Mouse (Mus musculus) thymus, postnatal 0 days (tissue): ENCODE results near the gene Spdye4c. TPM values are rescaled to one million over a fixed set of nuclear protein-coding genes. Genes with fewer than 3 reads are reported as not detected.

Source experiments
- DNase-seq: peaks from one replicate; pipeline ENCODE4 v3.0.0-alpha.2; 2015; ENCODE audit warnings: low spot score
- polyA plus RNA-seq: library from polyadenylated mRNA; unstranded; fragments of >200 nt; fragmentation: Nextera tagmentation; extraction: Ambion mirVana; gene quantifications from 2 replicates; pipeline ENCODE4 v1.2.1, GENCODE M21; 2015

Spdye4c gene
- polyA plus RNA-seq: not detected in 2 replicates

DNA sequence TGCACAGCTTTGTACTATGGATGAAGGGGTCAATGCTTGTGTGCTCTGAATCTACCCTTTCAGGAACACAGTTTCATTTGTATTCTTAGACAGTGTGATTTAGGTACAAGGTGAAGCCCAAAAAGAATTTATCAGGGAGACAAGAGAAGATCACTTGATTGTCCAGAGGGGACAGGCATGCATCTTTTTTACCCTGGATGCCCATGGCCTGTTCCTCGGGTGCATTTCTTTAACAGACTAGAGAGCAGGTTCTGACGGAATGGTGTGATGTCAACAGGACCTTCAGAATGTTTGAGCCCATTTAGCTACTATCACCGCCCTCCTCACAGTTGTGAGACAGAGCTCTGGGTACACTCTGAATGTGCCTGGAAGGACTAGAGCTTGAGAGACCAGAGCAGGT, at the start of gene Spdye4c:
Gene Spdye4c (plus strand): TSS at position 301 of the 400 bp plus-strand sequence.
- no peak for DNase-seq

DNA sequence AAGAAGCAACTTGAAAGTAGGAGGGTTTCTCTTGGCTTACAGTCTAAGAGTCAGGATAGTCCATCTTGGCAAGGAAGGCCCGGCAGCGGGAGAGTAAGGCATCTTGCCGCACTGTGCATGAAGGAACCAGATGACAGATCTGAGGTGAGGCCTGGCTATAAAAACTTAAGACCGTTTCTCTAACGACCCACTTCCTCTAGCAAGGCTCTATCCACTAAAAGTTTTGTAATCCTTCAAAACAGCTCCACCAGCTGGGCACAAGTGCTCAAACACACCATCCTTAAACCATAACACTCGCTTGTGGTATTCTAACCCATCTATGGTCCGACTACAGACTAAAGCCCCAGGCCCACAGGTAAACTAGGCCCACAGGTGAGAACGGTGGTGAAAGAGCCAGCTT, 47.5 kb upstream of the Spdye4c start:
- peak; percentile 42 for DNase-seq

DNA sequence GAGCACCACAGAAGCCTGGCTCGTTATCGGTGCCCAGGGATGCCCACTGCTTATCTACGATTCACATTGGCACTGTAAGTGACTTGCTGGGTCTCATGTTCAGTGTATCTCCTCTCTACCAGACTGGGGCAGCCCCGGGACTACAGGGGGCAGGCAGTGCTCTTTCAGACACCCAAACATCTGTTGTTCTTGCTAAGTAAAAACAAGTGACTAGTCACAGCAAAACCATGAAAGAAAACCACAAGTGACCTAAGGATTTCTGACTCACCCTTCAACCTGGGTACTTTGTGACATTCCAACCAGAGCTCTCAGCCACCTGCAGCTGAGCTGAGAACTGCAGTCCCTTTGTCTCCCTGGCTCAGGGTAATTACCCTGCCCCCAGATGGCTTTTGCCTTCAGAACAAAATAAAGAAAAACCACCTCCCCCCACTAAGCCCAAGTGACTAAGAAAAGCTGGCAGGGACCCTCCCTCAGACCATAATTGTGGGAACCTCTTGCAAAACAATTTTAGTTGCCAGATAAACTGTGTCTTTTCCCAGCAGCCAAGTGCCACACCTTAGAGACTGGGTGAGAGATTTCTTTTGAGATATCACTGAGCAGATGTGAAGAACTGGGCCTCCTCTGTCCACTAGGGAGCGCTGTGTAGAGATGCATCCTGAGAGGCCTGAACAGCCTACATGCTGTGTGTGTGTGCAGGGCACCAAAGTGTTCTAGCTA, 46.4 kb upstream of the Spdye4c start:
- DNase-seq: peak; percentile 87

DNA sequence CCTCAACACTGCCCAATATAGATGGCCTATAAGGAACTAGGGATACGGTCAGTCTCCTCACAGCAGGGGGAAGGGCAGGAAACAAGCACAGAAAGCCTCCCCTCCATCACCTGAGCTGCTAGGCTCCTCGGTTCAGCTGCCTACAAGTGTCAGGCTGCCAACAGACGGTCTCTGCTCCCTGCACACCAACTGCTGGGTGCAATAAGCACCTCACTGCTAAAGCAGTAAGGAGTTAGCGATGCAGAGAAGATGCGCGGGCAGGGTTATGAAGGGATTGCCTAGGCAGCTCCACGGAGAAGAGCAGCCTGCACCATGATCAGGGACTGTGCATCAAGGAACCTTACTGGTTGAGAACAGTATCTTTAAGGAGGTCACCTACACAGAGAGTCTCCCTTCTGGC, 45.6 kb upstream of the Spdye4c start:
- DNase-seq: no peak

DNA sequence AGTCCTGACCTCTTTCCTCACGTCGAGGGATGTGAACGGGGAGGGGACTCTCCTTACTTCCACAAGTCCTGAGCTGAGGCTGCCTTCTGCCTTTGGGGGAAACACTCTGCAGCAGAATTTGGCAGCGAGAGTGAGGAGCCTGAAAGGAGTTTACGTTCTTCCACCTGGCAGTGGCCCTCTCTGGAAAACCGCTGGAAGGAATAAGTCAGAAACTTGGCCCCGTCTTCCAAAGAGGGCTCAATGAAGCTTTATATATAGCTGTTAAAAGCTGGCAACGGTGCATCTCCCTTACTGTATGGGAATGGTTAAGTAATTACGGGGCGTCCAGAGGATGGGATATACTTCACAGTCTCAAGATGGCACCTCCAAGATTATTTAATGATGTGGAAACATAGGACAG, 43.9 kb upstream of the Spdye4c start:
- DNase-seq: no peak

DNA sequence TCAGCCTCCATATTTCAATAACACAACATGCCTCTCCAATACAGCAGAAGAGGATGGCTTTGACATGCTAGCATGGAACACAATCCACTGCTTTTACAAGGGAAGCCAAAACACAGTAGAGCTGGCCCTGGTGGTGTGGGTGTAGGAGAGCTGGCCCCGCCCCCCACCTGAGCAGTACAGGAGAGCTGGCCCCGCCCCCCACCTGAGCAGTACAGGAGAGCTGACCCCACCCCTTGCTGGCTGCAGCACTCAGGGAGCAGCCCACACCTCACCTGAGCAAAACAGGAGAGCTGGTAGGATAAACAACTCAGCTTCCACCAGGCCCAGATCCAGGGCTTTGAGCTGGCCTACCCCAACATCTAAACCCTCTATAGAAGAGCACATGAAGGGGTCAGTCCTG, 42.7 kb upstream of the Spdye4c start:
- no peak for DNase-seq

DNA sequence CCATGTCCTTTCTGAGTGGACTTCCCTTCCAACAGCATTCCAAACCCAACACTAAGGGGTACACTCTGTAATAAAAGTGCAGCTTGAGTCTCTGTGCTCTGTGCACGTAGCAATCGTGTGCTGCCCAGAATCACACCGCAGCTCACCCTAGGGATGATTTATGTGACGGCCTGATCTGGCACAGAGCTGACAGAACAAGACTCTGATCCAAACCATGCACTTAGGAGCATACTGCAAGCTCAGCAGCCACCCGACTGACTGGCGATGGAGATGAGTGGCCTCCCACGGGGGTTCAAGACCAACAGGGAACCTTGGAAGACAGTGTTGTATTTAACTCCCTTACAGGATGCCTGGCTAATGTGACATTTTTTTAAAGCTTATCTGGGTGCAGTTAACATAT, 41.4 kb upstream of the Spdye4c start:
- DNase-seq: no peak

DNA sequence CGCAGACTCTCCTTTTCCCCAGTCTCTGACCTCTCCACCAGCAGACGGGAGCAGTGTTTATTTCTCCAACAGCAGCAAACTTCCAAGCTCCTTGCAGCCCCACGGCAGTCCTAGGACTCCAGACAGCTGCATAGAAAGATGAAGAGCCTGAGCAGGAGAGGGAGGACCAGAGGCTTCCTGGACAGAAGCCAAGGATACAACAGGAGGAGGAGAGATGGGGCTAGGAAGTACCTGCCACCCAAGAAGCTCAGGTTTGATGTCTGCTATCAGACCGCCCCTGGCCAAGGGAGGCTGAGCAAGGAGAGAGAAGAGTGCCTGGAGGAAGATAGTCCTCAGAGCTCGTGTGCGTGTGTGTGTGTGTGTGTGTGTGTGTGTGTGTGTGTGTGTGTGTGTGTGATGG, 41.0 kb upstream of the Spdye4c start:
- DNase-seq: no peak

DNA sequence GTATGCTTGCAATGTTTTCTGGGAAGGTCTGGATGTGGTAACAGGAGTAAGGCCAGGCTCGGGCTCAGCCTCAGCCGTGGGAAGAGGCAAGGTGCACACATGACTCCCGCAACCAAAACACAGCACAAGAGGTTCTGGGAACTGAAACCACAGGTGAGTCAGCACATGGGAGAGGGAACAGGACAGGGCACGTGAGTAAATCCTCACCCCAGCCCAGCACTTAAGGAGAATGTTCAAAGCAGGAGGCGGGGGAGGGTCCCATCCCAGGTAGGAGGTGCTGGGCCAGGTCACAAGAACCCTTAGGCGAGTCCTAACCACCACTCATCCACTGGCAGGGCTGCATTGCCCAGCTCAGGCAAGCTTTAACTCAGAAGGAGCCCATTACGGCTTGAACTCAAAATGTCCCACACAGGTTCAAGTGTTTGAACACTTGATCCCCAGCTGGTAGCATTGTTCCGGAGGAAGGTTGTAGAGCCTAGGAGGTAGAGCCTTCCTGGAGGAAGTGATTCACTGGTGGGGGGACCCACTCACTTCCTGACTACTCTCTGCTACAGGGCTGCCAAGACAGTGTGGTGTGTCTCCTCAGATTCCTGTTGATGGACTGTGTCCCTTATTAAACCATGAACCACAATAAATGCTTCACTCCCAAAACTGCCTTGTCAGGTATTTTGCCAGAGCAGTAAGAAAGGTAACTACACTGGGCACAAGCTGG, 38.8 kb upstream of the Spdye4c start:
- no peak for DNase-seq

DNA sequence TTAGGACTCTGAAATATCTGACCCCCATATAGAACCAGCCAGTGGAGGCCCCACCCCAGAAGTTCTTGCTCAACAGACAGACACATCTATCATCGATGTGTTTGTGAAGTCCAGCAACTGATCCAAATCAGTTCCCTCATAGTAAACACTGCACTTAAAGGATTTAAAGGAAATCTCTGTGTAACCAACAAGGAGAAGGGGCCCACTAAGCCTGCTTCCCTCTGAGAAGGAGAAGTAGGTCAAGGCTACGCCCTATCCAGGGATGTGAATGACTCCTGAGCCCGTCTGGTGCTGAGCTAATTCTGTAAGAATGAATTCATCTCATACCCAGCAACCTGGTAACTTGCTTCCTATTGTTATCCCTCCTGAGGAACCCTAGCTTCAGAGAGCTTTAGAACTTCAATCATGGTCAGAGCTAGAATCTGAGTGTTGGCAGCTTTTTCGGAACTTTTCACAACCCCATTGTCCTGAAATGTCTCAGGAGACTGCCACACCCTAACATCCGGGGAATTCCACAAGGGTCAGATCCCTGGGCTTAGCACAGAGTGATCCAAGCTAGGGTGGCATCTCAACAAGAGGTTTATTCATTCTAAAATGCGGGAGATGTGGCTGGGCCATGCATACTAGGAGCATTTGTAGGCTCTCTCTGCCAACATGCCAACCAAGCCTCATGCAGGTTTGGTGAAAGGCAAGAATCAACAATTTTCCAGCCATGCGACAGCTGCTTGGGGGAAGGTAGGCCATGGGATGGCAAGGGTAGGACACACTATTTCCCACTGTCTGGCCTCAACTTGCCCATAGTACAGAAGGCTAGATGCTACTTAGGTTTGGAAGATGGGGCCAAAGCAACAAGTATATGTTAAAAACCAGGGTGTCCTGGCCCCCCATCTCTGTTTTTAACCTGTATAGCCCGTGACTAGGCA, 38.0 kb upstream of the Spdye4c start:
- DNase-seq: no peak

DNA sequence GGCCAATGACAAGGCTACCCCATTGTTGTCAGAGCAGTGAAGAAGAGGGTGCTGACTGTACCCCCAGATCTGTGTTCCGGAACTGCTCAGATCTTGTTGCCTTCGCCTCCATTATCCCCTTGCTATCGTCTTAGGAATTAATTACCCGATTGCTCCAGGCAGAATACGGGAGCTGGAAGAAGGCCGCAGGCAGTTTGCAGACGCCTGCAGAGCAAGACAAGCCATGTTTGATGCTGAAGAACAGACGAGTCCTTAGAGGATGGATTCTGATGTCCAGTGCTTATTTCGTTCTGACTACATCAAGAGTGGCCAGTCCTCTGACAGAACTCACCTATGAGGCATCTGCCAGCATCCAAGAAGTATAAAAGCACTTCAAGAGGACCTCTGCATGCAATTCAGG, 35.9 kb upstream of the Spdye4c start:
- DNase-seq: no peak

DNA sequence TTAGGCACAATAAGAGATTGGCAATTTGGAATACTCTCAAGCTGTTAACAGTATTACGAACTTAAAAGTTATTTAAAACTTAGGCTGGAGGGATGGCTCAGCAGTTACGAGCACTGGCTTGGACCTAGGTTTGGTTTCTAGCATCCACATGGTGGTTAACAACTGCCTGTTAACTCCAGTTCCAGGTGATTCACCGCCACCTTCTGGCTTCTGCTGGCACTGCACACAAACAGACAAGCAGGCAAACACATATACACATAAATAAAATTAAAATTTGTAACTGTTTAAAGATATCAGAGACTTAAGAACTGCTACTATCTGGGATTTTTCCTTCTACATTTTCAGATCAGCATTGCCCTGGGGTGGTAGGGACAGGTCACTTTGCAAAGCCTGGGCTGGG, 26.8 kb upstream of the Spdye4c start:
- DNase-seq: no peak

DNA sequence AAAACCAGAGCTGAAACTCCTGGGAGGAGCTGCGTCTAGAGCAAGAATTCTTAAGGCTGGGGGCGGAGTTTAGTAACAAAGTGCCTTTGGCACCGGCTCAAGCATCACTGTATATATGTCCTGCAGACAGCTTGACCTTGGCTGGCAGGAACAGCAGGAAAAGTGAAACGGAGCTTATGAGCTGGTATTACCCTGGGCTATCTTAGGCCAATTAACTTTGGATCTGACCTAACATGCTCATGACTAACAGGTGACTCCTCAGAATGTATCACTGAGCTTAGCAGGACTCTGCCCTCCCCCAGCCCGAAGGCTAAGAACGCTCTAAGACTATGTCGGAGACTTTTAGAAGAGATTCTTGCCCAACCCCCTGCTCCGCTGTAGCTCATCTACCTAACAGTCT, 25.1 kb upstream of the Spdye4c start:
- DNase-seq: no peak

DNA sequence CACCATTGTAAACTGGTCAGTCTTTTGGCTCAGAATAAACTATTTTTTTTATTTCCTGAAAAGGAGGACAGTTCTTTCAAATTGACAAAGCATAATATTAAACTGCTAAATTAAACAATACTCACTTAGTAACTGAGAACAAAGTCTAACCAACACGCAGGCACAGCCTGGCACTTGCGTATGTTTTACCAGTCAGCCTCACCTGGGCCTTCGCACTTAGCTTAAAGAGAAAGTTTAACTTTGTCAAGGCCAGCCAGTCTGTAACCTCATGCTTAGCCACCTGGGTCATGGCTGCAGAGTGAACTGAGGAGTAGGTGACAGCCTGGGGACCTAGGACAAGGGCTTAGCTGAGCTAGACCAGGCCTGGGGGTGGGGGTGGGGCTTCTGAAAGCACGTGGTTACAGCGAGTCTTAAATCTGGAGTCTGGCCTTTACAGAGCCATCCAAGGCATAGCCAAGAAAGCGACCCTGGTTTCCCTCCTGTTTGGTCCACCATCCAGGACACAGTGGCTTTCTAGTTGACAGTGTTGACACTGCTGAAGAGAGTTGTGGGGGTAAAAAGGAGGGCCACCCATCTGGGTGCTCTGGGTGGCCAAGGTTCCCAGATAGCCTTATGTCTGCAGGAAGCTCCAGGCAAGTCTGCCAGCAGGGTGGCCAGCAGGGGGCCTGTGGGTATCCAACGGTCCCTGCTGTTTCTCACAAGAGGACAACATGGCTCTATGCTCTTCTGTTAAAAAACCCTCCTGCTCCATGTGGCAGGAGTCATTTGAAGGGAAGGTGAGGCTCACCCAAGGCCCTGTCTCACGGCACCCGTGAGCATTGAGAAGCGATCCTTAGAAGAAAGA, 24.5 kb upstream of the Spdye4c start:
- DNase-seq: peak; percentile 21

DNA sequence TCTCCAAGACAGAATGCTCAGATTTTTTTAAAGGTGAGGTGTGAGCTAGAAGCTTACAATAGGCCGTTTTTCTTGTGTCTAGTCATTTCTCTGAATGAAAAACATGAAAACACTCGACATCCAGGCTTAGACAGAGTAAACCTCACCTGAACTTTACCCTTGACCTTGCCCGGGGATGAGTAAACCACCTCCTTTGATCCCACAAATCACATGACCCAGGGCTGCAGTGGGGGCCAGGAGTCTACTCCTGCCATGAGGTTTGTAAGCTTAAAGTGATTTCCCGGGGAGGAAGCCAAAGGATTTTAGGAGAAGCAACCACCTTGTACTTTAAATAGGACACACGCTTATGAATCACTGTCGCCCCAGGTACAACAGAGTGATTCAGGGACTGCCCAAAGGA, 23.0 kb upstream of the Spdye4c start:
- DNase-seq: no peak

DNA sequence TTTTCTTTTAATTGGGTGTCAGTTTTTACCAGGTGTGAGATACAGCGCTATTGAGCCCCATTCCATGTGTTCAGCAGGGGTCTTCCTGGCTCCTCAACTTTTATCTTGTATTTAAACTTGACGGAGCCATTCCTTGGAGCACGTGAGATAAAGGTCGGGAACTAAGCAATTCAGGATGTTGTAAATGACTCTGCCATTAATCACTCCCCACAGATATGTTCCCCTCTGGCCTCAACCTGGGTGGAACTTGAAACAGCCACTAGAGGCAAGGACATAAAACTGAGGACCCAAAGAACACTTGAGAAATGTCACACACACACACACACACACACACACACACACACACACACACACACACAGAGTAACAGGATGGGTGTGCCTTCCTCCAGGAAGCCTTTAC, 22.5 kb upstream of the Spdye4c start:
- DNase-seq: no peak

DNA sequence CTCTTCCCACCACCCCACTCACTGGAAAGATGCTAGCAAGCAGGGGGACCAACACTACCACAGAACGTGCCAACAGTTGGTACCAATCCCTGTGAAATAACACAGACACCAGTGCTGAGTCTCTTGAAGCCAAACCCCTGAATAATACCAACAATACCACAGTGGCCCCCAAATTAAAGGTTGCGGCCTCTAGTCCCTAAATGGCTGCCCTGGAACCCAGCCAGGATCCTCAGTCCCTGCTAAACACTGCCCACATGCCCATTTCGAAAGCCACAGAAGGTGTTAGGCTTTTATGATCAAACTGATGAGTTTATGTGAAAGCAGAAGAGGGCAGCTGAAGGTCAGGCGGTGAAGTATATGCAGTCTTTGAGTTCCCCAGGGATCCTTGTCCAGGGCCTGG, 20.0 kb upstream of the Spdye4c start:
- no peak for DNase-seq

DNA sequence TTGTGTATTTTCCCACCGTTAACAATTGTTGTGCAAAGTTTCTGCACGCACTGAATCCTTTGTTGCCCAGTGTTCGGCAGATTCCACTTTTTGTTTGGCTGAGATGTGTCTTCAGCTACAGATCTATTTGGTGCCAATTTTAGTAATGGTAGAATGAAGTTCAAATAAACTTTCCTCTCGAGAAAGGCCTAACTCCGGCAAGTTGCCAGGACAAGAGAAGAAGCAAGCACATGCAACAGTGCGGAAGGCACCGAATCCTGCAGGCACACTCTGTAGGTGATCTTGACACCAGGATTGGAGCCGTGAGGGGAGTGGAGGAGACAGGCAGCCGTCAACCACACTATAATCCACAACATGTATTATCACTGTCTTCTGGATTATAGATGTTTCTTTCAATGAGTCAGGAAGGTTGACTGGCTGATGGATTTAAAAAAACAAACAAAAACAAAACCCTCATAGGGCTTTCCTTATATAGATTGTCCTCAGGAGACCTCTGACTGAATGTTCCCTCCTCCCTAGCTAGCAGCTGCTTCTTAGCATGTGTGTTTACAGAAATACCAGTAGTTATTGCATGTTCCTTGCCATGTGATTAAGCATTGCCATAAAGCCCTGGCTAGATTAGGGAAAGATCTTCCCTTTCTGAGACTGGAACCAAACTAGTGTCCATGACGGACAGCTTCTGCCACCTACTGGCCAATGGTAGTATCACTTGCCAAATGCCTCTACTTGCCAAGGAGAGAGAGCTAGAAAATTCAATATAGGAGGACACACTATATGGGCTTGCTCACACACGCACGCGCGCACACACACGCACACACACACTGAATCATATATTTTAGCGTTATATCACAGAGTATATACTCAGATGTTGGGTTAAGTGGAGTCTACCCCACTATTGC, 18.0 kb upstream of the Spdye4c start:
- DNase-seq: peak; percentile 76

DNA sequence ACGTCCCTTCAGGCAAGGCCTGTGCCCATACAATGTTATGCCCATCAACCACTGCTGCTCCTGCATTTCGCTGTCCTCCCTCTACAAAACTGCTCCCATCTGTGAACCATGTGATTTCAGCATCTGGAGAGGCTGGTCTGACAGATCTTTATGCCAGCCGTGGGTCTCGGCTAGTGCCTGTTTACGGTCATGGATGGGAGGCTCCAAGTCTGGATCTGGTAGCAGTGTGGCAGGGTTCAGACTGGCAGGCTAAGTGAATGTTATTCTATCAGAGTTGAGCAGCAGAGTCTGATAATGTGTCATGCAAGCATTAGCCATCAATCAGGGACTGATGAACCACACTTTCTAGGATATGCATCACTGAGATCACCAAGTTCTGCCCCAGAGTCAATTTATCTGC, 8.1 kb upstream of the Spdye4c start:
- no peak for DNase-seq

DNA sequence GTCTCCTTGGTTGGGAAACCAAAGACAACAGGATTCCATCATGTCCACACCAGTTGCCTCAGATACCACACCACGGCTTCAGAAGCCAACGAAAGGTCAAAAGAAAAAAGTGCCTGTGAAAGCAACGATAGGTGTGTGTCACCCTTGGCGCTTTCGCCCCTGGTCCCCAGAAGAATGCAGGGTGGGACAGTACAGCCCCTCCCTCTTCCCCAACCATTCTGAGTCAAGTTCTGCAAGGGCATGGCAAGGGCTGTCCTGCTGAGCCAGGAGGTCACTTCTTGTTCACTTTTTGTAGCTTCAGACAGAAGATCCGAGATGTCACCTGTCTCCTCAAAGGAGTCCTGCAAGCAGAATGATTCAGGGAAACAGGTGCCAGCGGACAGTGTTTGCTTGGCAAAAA, 1.3 kb downstream of the Spdye4c start:
- DNase-seq: no peak
